Mouse (Mus musculus) G1E (cell line): ENCODE data around the gene Ttc16. TPM values are rescaled to one million over a fixed set of nuclear protein-coding genes. Genes with fewer than 3 reads are reported as not detected.

Experiments
- ATAC-seq: 2 replicates; pipeline ENCODE4 v1.8.0; 2016; ENCODE audit warnings: mild to moderate bottlenecking; ENCODE audit not compliant: insufficient number of reproducible peaks, poor library complexity, low FRiP score, severe bottlenecking; ENCODE audit errors: extremely low read depth
- DNase-seq: peaks from one replicate; pipeline ENCODE4 v3.0.0; 2012; ENCODE audit warnings: low spot score
- H3K27me3 ChIP-seq: 2 replicates; pipeline ENCODE4 v1.6.1; 2012; ENCODE audit warnings: mild to moderate bottlenecking, low read length, inconsistent platforms; ENCODE audit not compliant: insufficient read depth
- H3K36me3 ChIP-seq: replicated peaks from 2 replicates; pipeline ENCODE3; 2012; ENCODE audit warnings: mild to moderate bottlenecking, inconsistent platforms
- H3K4me1 ChIP-seq: 2 replicates; pipeline ENCODE4 v1.6.1; 2012; ENCODE audit warnings: low read depth, low read length, inconsistent platforms, mixed read lengths; ENCODE audit not compliant: insufficient read depth
- H3K4me3 ChIP-seq: 2 replicates; pipeline ENCODE4 v1.5.1; 2012; ENCODE audit warnings: low read depth, mild to moderate bottlenecking, inconsistent platforms, low read length, moderate library complexity, mixed read lengths
- H3K9me3 ChIP-seq: replicated peaks from 2 replicates; pipeline ENCODE4 v1.6.1; 2012; ENCODE audit warnings: inconsistent platforms
- CTCF ChIP-seq: IDR thresholded peaks from 2 replicates; pipeline ENCODE4 v1.5.1; 2012; ENCODE audit warnings: low read depth, low read length, inconsistent platforms, mixed read lengths
- GATA1 ChIP-seq: IDR thresholded peaks from 2 replicates; pipeline ENCODE4 v1.6.1; 2012; ENCODE audit warnings: borderline replicate concordance, low read length, inconsistent platforms, mixed read lengths
- GATA2 ChIP-seq: IDR thresholded peaks from 2 replicates; pipeline ENCODE4 v1.6.1; 2012; ENCODE audit warnings: low read depth, low read length, inconsistent platforms, borderline replicate concordance
- POLR2AphosphoS5 ChIP-seq: IDR thresholded peaks from 2 replicates; pipeline ENCODE4 v1.6.1; 2012; ENCODE audit warnings: low read depth, low read length, inconsistent platforms; ENCODE audit not compliant: insufficient replicate concordance
- TAL1 ChIP-seq: conservative IDR thresholded peaks from 2 replicates; pipeline ENCODE4 v1.6.1; 2012; ENCODE audit warnings: low read depth, low read length, inconsistent platforms, mixed read lengths
- polyA plus RNA-seq: library from polyadenylated mRNA; stranded (reverse); fragments of >175 nt; gene quantifications from 2 replicates; pipeline ENCODE4 v1.2.3, GENCODE M21; 2012
- total RNA-seq, 2 experiments: library from RNA; stranded (forward) in 1 of 2; stranded (reverse) in 1 of 2; fragments of 200-1000 nt in 1 of 2; fragments of >200 nt in 1 of 2; fragmentation: Nextera tagmentation in 1 of 2; gene quantifications; 2 replicates each; pipeline ENCODE4 v1.2.3; 2014 to 2017

Gene Ttc16
- total and polyA plus RNA-seq, 3 experiments = 0.15 to 0.38 TPM; not detected in 1

DNA sequence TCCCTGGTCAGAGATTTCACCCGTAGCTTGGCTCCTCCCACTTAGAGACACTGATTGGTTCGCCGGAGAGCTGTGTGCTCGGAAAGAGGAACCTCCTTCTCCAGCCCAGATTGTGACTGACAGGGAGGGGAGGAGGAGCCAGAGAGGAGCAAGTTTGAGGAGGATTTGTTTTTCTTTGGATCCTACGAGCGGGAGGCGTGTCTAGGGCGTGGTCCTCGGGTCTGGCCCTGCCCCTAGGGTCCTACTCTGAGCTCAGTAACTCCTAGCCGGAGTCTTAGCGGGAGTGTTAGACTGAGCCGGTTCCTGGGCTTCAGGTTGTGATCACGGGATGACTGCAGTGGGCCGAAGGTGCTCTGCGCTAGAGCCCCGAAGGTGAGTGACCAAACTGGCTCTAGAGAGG is 48.0 kb downstream of the Ttc16 start:
- peaks cover 61% of the 10 kb centered on the region for H3K27me3 ChIP-seq
- H3K9me3 ChIP-seq = no peaks in the 10 kb centered on the region
- H3K4me1 ChIP-seq = peaks cover 14% of the 10 kb centered on the region
- peak; percentile 97 for ATAC-seq
- no peaks in the 10 kb centered on the region for H3K36me3 ChIP-seq
- peak; percentile 91 for DNase-seq
- peak overlapping the region; percentile 62; the same call in 1 of the 2 replicates for H3K4me3 ChIP-seq
- TF ChIP-seq CTCF (no peak), GATA2 (no peak), GATA1 (no peak), TAL1 (no peak), POLR2AphosphoS5 (no peak)

DNA sequence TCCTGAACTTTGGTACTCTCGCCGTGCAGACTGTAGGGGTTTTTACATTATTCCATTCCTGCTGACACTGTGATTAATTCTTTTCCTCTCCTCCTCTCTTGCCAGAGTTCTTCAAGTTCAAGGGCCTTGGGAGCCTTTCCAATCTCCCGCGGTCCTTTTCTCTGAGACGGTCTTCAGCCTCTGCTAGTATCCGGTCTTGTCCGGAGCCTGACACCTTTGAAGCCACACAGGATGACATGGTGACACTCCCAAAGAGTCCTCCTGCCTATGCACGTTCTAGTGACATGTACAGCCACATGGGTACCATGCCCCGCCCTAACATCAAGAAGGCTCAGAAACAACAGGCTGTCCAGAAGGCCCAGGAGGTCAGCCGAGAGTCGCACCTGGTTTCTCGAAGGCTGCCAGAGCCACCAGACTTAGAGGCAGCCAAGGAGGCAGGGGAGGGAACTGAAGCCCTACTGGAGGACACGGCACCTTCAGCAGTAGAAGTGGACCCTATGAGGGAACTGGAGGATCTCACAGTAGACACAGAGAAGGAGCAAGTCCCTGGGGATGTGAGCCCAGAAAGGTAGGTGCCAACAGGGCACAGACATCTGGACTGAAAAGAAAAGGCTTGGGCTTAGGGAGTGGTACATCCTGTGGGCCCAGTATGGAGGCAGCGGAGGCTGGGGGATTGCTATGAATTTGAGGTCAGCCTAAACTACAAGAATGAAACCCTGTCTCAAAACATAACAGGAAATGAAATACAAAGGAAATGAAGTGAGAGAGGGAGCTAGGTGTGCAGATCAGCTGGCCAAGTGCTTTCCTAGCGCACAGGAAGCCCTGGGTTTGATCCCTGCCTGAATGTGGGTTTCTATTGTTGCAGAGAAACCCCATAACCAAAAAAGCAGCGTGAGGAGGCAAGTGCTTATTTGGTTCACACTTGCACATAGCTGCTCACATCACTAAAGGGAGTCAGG is 50.3 kb downstream of the Ttc16 start:
- DNase-seq = no peak

DNA sequence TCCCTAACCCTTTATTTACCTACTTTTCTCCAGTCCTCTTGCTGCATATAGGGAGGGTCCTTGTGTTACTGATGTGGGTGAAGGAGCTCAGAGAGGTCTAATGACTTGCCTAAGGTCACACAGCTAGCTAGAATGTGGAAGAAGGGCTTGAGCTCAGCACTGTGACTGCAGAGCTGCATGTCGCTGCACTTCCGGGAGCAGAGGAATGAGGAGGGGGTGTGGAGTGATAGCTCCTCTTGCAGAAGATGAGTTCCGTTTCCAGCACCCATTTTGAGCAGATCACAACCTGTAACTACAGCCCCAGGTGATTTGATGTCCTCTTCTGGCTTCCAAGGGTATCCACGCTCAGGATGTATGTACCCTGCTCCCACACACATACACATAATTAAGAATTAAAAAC is 51.3 kb downstream of the Ttc16 start:
- DNase-seq (no peak), ATAC-seq (no peak)
- Histone ChIP-seq H3K4me3 (no peak overlapping the region), H3K36me3 (no peaks in the 10 kb centered on the region), H3K4me1 (peaks cover 35% of the 10 kb centered on the region), H3K9me3 (no peaks in the 10 kb centered on the region), H3K27me3 (peaks cover 62% of the 10 kb centered on the region)
- TF ChIP-seq POLR2AphosphoS5 = no peak
- no peak for TF ChIP-seq GATA1
- no peak for TF ChIP-seq TAL1
- TF ChIP-seq CTCF = no peak
- TF ChIP-seq GATA2 = no peak

More for the DNA sequence above, 50.3 kb downstream of the Ttc16 start:
- peaks cover 62% of the 10 kb centered on the region for H3K27me3 ChIP-seq
- H3K4me3 ChIP-seq = no peak overlapping the region
- peaks cover 32% of the 10 kb centered on the region for H3K4me1 ChIP-seq
- ATAC-seq = no peak
- no peaks in the 10 kb centered on the region for H3K9me3 ChIP-seq
- no peak for TF ChIP-seq GATA2
- H3K36me3 ChIP-seq = no peaks in the 10 kb centered on the region

DNA sequence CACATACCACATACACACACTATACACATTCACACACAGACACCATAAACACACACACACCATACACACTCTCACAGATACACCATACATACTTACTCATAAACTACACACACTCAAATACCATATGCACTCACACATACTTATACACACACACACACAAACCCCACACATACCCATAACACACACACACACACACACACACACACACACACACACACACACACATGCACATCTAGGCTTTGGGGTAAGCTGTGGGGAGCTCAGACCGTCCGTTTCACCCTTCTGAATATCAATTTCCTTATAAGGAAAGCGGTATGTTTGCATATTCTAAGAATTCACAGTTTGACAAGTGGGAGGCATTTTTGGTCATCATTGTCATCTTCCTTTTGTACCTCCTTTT is 52.9 kb downstream of the Ttc16 start:
- H3K4me1 ChIP-seq = peaks cover 30% of the 10 kb centered on the region
- no peaks in the 10 kb centered on the region for H3K36me3 ChIP-seq
- no peaks in the 10 kb centered on the region for H3K9me3 ChIP-seq
- DNase-seq (no peak), ATAC-seq (no peak)
- H3K4me3 ChIP-seq = no peak overlapping the region
- peaks cover 62% of the 10 kb centered on the region for H3K27me3 ChIP-seq
- TF ChIP-seq GATA1 (no peak), CTCF (no peak), POLR2AphosphoS5 (no peak), GATA2 (no peak), TAL1 (no peak)

DNA sequence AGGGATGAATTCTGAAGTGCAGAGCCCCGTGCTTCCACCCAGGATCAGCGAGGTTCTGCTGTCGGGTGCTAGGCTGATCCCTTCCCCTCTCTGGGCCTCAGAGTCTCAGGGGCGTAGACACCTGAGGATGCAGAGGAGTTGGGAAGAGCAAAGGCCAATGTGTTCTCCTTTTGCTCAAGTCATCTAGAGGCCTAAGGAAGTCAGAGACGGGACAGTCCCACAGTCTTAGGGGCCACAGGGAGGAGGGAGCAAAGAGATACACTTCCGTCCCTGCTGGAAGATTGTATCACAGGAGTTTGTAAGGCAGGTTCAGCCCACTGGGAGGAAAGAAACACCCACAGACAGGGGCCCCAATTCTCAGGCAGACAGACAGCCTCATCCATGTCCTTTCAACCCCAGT is 53.4 kb downstream of the Ttc16 start:
- H3K27me3 ChIP-seq = peaks cover 65% of the 10 kb centered on the region
- TF ChIP-seq CTCF (no peak), TAL1 (no peak), GATA2 (no peak), GATA1 (no peak), POLR2AphosphoS5 (no peak)
- no peak for ATAC-seq
- H3K4me3 ChIP-seq = no peak overlapping the region
- peaks cover 25% of the 10 kb centered on the region for H3K4me1 ChIP-seq
- no peaks in the 10 kb centered on the region for H3K9me3 ChIP-seq
- DNase-seq = no peak
- no peaks in the 10 kb centered on the region for H3K36me3 ChIP-seq

DNA sequence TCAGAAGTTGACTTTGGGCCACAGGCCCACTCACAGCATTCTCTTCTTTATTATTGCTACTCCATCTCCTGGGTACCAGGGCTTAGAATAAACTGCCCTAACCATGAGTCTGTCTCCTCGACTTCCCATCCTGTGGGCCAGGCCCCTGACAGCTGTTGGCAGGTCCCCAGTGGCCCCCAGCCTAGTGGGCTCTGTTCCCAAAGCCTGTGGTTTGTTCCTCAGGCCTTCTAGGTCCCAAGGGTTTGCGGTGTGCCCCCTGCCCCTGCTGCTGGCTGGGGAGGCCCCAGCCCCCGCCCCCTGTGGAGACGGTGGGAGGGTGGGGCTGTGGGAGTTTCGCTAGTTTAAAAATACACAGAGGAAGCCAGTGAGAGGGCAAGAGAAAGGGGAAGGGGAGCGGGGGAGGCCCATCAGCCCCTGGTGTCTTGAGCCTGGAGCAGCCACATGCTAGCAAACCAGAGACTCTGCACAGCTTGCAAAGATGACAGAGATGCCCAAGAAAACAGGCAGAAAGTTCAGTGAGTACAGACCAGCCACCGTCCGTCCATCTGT is 54.7 kb downstream of the Ttc16 start, which contains the start of gene Sh2d3c:
Gene Sh2d3c, plus strand, starts transcription at position 375 of the 549 bp plus-strand sequence.
- H3K9me3 ChIP-seq = no peaks in the 10 kb centered on the region
- DNase-seq (no peak), ATAC-seq (no peak)
- no peak for TF ChIP-seq GATA1
- TF ChIP-seq CTCF = no peak
- TF ChIP-seq GATA2 = no peak
- TF ChIP-seq POLR2AphosphoS5 = no peak
- TF ChIP-seq TAL1 = no peak
- no peaks in the 10 kb centered on the region for H3K36me3 ChIP-seq
- peaks cover 65% of the 10 kb centered on the region for H3K27me3 ChIP-seq
- peaks cover 23% of the 10 kb centered on the region for H3K4me1 ChIP-seq
- H3K4me3 ChIP-seq = no peak within 1 kb of the TSS; the same call in 1 of the 2 replicates
